Mouse (Mus musculus) hindbrain, embryonic 11.5 days (tissue): ENCODE results near the gene Rheb. TPM values are rescaled to one million over a fixed set of nuclear protein-coding genes. Genes with fewer than 3 reads are reported as not detected.

Experiments
- ATAC-seq: fragments of 200-750 bp; cut with Nextera tagmentation; 2 replicates; pipeline ENCODE4 v1.8.0; 2017; ENCODE audit warnings: mild to moderate bottlenecking, moderate TSS enrichment, moderate library complexity; ENCODE audit not compliant: low FRiP score
- DNase-seq: peaks from one replicate; pipeline ENCODE4 v3.0.0-alpha.2; 2015; ENCODE audit warnings: low spot score
- H3K27ac ChIP-seq: fragments of 300-500 bp; sonication (generic); 2 replicates; pipeline ENCODE4 v1.5.1; 2014; ENCODE audit warnings: mild to moderate bottlenecking, low read depth, low read length
- H3K27me3 ChIP-seq: fragments of 300-500 bp; sonication (generic); 2 replicates; pipeline ENCODE4 v1.6.1; 2014; ENCODE audit warnings: mild to moderate bottlenecking, low read length, moderate library complexity, mixed read lengths; ENCODE audit not compliant: control insufficient read depth, insufficient read depth
- H3K36me3 ChIP-seq: fragments of 300-500 bp; sonication (generic); 2 replicates; pipeline ENCODE4 v1.6.1; 2014; ENCODE audit warnings: mild to moderate bottlenecking, low read length, moderate library complexity, mixed read lengths; ENCODE audit not compliant: control insufficient read depth, insufficient read depth
- H3K4me1 ChIP-seq: fragments of 300-500 bp; sonication (generic); replicated peaks from 2 replicates; pipeline ENCODE4 v1.6.1; 2014; ENCODE audit warnings: low read length, mixed read lengths; ENCODE audit not compliant: control insufficient read depth, insufficient read depth
- H3K4me2 ChIP-seq: fragments of 300-500 bp; sonication (generic); replicated peaks from 2 replicates; pipeline ENCODE4 v1.6.1; 2014; ENCODE audit warnings: mild to moderate bottlenecking, low read depth, low read length
- H3K4me3 ChIP-seq: fragments of 300-500 bp; sonication (generic); 2 replicates; pipeline ENCODE4 v1.5.1; 2014; ENCODE audit warnings: low read depth, low read length
- H3K9ac ChIP-seq: fragments of 300-500 bp; sonication (generic); 2 replicates; pipeline ENCODE4 v1.6.1; 2014; ENCODE audit warnings: low read depth, low read length
- H3K9me3 ChIP-seq: fragments of 300-500 bp; sonication (generic); 2 replicates; pipeline ENCODE4 v1.6.1; 2016; ENCODE audit warnings: low read length; ENCODE audit not compliant: control insufficient read depth
- WGBS: fragments of 180-500 bp; shearing (Covaris S2); extraction: QIAGEN DNeasy Blood & Tissue Kit; methylation state at CpG from one replicate; pipeline ENCODE4 v1.1.7; 2014; 5-methylcytosine and 5-hydroxymethylcytosine counted together
- polyA plus RNA-seq: library from polyadenylated mRNA; unstranded; fragments of >200 nt; fragmentation: Nextera tagmentation; extraction: Ambion mirVana; gene quantifications from 2 replicates; pipeline ENCODE4 v1.2.1, GENCODE M21; 2014

The Rheb gene
- polyA plus RNA-seq, 1 experiment from 2014 or later: 202 TPM

DNA sequence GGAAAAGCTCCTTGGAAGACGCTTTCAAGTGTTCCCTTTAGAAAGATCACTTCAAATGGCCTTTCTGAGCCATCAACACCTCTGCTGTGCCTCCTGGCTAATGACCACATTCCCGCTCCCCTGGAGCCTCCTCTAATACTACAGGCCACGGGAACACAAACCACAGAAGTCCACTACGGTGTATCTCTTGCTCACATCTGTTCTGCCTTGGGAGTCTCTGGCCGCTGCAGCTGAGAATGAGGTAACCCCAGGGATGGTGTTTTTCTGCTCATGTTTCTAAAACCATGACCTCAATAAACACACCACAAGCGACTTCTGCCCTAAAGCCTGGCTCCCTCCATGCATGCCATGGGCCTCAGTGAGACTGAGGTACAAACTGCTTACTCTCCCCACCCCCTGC lies 30.8 kb upstream of the Rheb start:
- Histone ChIP-seq H3K36me3 (no peaks in the 10 kb centered on the region; the same call in 1 of the 2 replicates), H3K27me3 (no peaks in the 10 kb centered on the region), H3K27ac (no peak overlapping the region), H3K4me3 (no peak overlapping the region), H3K4me2 (no peak overlapping the region), H3K4me1 (no peaks in the 10 kb centered on the region), H3K9me3 (no peaks in the 10 kb centered on the region), H3K9ac (no peak overlapping the region)
- ATAC-seq (no peak), DNase-seq (no peak)
- 58% methylated on average over 6 of the region's 6 CpGs for WGBS

DNA sequence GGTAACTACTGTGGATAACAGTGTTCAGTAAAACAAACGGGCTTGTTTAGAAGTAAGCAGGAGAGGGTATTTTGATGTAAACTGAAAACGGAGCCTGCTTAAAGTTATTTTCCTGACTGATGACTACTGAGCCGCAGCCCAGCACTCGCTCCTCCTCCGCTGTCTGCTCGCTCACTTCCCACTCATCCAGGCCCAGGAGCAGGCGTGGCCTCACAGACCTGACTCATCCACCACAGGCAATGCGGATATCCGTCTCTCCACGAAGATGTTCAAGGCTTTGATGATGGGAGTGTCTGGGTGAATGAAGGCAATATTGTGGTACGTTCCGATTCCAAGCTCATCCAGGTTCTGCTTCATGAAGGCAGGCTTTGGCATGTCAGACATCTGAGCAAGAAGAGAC lies 28.9 kb upstream of the Rheb start:
- no peak overlapping the region for H3K4me3 ChIP-seq
- H3K36me3 ChIP-seq: 0 out of 2 replicates have a peak, but pooled peaks cover 4% of the 10 kb centered on the region
- no peaks in the 10 kb centered on the region for H3K27me3 ChIP-seq
- no peaks in the 10 kb centered on the region for H3K4me1 ChIP-seq
- no peak overlapping the region for H3K4me2 ChIP-seq
- DNase-seq: no peak
- 94% methylated on average over 12 of the region's 12 CpGs for WGBS
- no peaks in the 10 kb centered on the region for H3K9me3 ChIP-seq
- no peak overlapping the region for H3K27ac ChIP-seq
- H3K9ac ChIP-seq: no peak overlapping the region
- no peak for ATAC-seq

DNA sequence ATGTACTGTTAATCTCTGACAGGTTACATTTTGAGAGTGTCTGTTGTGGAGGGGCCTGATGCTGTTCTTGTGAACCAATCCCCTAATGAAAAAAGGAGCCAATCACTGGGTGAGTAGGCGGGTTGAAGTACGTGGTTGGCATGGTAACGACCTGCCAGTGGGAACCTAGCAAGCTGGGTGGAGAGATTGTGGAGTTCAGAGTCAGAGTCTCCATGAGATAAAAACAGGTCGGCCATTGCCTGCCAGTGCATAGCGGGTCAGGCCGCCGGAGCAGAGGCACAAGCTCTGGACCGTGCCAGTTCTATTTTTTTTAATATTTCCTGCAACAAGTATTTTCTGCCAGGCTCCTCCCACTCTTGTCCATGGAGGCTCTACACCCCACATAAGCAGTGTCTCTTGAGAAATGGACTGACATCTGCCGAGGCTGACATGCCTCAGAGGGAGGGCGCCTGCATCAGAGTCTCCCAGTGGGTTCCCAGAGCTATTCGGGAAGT lies 27.4 kb upstream of the Rheb start:
- no peaks in the 10 kb centered on the region for H3K27me3 ChIP-seq
- H3K4me2 ChIP-seq: no peak overlapping the region
- no peaks in the 10 kb centered on the region for H3K4me1 ChIP-seq
- no peak overlapping the region for H3K4me3 ChIP-seq
- H3K9ac ChIP-seq: no peak overlapping the region
- H3K9me3 ChIP-seq: no peaks in the 10 kb centered on the region
- DNase-seq: peak; percentile 15
- 70% methylated on average over 11 of the region's 11 CpGs for WGBS
- H3K36me3 ChIP-seq: 0 out of 2 replicates have a peak, but pooled peaks cover 4% of the 10 kb centered on the region
- ATAC-seq: no peak
- H3K27ac ChIP-seq: no peak overlapping the region

DNA sequence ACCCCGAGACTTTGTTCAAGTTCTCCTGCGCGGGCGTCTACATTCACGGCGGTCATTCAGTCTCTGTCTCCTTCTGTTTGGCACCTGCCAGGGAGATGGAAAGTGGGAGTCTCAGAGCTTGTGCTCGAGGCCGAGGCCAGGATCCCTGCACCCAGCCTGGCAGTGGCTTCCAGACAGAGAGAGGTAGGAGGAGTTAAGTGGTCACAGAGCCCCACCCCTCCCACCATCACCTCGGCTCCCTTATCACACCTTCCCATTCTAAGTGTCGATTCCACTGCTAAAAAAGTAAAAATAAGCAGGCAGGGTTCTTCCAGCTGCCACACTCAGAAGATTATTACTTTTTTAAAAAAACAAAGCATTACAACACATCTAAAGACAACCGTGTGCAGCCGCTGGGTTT lies 21.4 kb upstream of the Rheb start:
- Histone ChIP-seq H3K36me3 (0 out of 2 replicates have a peak, but pooled peaks cover 4% of the 10 kb centered on the region), H3K27me3 (no peaks in the 10 kb centered on the region), H3K4me2 (no peak overlapping the region), H3K4me1 (no peaks in the 10 kb centered on the region), H3K9me3 (no peaks in the 10 kb centered on the region), H3K27ac (no peak overlapping the region), H3K9ac (no peak overlapping the region), H3K4me3 (no peak overlapping the region)
- no peak for ATAC-seq
- WGBS: 86% methylated on average over 12 of the region's 12 CpGs
- DNase-seq: no peak

DNA sequence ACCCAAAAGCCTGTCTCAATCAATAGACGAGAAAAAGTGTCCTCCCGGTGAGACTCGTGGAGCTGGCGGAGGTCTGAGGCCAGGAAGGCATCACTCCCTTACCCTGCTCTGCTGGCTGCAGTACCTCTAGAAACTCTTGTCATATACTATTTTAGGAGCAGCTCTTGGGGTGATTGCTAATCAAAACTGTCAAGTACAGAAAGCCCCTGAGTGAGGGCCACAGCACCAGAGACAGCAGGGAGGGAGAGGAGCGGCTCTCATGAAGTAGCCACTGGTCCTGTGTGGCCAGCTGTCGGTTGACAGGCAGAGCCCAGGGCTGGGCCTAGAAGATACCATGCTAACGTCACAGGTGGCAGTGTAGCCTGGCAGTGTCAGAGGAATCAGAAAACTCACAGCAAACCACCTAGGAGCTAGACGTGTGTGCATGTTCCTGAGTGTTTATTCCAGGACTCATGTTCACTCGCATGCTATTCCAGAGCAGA lies 19.1 kb upstream of the Rheb start:
- WGBS: 90% methylated on average over 9 of the region's 9 CpGs
- H3K9ac ChIP-seq: no peak overlapping the region
- 0 out of 2 replicates have a peak, but pooled peaks cover 2% of the 10 kb centered on the region for H3K36me3 ChIP-seq
- H3K4me1 ChIP-seq: no peaks in the 10 kb centered on the region
- H3K27me3 ChIP-seq: no peaks in the 10 kb centered on the region
- ATAC-seq: no peak
- no peak for DNase-seq
- H3K27ac ChIP-seq: no peak overlapping the region
- H3K9me3 ChIP-seq: no peaks in the 10 kb centered on the region
- H3K4me3 ChIP-seq: no peak overlapping the region
- no peak overlapping the region for H3K4me2 ChIP-seq

DNA sequence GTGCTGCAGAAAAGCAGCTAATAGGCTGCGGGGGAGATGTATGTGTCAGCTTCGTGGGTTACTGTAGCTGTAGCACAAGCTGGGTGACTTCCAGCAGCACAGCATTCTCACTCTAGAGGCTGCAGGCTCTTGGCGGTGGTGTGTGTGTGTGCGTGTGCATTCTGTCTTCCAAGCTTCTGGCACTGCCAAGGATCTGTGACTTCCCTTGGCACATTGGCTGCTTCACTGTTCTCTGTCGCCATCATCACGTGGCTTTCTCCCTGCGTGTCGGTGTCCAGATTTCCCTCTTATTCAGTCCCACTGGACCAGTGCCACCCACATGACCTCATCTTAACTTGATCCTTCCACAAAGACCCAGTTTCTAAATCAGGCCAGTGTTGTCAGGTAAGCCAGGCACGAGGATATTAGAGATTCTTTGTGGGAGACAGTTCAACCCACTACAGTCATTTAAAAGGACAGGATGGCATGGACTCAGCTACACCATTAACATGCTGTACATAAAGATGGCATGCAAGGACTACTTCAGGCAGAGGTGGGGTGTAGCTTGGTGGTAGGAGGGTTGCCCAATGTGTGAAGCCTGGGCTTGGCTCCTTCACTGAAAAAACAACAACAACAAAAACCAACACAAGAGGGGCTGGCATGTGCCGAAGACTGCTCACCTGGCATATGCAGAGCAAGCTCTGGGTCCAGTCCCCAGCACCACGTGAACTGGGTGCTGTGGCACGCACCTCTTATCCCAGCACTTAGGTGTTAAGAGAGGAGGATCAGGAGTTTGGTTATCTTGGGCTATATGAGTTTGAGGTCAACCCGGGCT lies 18.4 kb upstream of the Rheb start:
- ATAC-seq: no peak
- Histone ChIP-seq H3K9ac (no peak overlapping the region), H3K9me3 (no peaks in the 10 kb centered on the region), H3K4me1 (no peaks in the 10 kb centered on the region), H3K27me3 (no peaks in the 10 kb centered on the region), H3K27ac (no peak overlapping the region), H3K36me3 (no peaks in the 10 kb centered on the region), H3K4me3 (no peak overlapping the region), H3K4me2 (no peak overlapping the region)
- 88% methylated on average over 13 of the region's 13 CpGs for WGBS
- DNase-seq: no peak

DNA sequence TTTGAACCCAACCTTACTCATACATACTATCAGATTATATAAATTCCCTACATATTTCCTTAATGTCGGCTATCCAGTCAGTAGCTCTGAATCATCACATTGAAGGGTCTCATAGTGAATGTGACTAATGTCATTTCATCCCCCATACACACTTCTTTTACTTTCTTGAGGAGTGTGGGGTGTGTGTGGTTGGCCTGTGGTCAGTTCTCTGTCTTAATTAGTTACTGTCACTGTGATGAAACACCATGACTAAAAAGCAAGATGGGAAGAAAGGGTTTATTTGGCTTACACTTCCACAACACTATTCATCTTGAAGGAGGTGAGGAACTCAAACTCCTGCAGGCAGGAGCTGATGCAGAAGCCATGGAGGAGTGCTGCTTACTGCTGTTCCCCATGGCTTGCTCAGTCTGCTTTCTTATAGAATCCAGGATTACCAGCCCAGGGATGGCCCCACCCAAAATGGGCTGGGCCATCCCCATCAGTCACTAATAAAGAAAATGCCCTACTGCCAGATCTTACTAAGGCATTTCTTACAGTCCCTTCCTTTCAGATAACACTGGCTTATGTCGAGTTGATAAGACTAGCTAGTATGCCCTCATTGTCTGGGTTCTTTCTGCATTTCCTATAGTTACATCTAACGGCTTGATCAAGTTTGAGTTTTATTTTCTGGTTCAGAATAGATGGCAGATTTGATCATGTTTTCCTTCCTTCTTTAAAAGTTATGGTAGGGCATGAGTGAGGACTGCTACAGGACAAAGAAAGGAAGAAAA lies 17.5 kb upstream of the Rheb start:
- no peak overlapping the region for H3K4me3 ChIP-seq
- 82% methylated on average over 3 of the region's 3 CpGs for WGBS

DNA sequence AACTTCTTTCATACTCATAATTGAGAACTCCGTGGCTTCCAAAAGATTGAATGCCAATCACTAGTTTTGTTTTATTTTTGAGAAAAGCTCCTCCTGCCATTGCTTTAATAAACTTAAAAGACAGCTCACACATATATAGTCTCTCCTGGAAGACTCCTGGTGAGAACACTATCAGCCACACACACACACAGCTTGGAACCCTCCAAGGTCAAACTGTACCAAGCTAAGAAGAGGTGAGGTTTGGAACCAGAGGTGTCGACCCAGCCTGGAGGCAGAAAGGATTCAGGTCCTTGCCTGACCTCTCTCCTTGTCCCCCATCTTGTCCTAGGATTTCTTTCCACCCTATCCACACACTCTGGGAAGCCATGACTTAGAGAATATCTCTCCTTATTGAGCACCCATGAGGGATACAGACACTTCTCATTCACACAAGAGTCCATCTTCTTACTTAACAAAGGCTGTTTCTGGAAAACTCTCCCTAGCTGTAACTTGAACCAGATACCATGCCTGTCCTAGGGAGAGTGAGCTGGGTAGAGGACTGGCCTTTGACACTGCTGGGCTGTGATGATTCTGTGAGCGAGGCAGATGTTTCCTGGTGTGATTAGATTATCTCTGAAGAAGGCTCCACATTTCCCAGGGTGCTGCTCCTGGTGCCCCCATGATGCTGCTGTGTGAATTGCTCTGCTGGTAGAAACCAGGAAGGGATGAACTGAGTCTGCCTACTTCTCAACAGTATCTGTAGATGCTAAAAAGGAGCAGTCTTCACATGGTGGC lies 12.6 kb upstream of the Rheb start:
- no peak overlapping the region for H3K27ac ChIP-seq

More for the DNA sequence above, 17.5 kb upstream of the Rheb start:
- no peak for DNase-seq
- no peak overlapping the region for H3K27ac ChIP-seq
- no peaks in the 10 kb centered on the region for H3K27me3 ChIP-seq
- no peak for ATAC-seq
- H3K4me1 ChIP-seq: no peaks in the 10 kb centered on the region
- H3K4me2 ChIP-seq: no peak overlapping the region
- no peaks in the 10 kb centered on the region for H3K9me3 ChIP-seq
- H3K9ac ChIP-seq: no peak overlapping the region
- no peaks in the 10 kb centered on the region for H3K36me3 ChIP-seq

More for the DNA sequence above, 12.6 kb upstream of the Rheb start:
- ATAC-seq (no peak), DNase-seq (no peak)
- Histone ChIP-seq H3K27me3 (no peaks in the 10 kb centered on the region), H3K9me3 (no peaks in the 10 kb centered on the region), H3K4me2 (no peak overlapping the region), H3K36me3 (no peaks in the 10 kb centered on the region), H3K4me1 (no peaks in the 10 kb centered on the region), H3K9ac (no peak overlapping the region), H3K4me3 (no peak overlapping the region)
- 76% methylated on average over 3 of the region's 3 CpGs for WGBS
